Mouse (Mus musculus) MN1 (cell line): ENCODE measurements around the gene Ebf1.

Source experiments
- DNase-seq: peaks from one replicate; pipeline ENCODE4 v3.0.0-alpha.2; 2016; ENCODE audit warnings: low spot score

Gene Ebf1

GRCm38 (mm10) chr11:44784255-44785029 lies 167.3 kb downstream of the Ebf1 start:
- no peak for DNase-seq

- DNase-seq = no peak
Observed at GRCm38 (mm10) chr11:44785063-44785462, 167.9 kb downstream of the Ebf1 start.

GRCm38 (mm10) chr11:44785479-44785878 lies 168.4 kb downstream of the Ebf1 start:
- no peak for DNase-seq

- no peak for DNase-seq
Observed at GRCm38 (mm10) chr11:44788003-44788402, 170.9 kb downstream of the Ebf1 start.

- no peak for DNase-seq
Observed at GRCm38 (mm10) chr11:44792816-44793215, 175.7 kb downstream of the Ebf1 start.

GRCm38 (mm10) chr11:44794883-44795282 lies 177.8 kb downstream of the Ebf1 start:
- no peak for DNase-seq

GRCm38 (mm10) chr11:44795767-44796166 lies 178.7 kb downstream of the Ebf1 start:
- DNase-seq = no peak

- no peak for DNase-seq
Observed at GRCm38 (mm10) chr11:44798270-44798669, 181.2 kb downstream of the Ebf1 start.

- DNase-seq = no peak
Observed at GRCm38 (mm10) chr11:44804046-44804445, 186.9 kb downstream of the Ebf1 start.

GRCm38 (mm10) chr11:44806589-44806988 lies 189.5 kb downstream of the Ebf1 start:
- no peak for DNase-seq

- DNase-seq = no peak
Observed at GRCm38 (mm10) chr11:44808855-44809546, 191.9 kb downstream of the Ebf1 start.

- no peak for DNase-seq
Observed at GRCm38 (mm10) chr11:44811007-44811406, 193.9 kb downstream of the Ebf1 start.

GRCm38 (mm10) chr11:44812193-44812746 lies 195.2 kb downstream of the Ebf1 start:
- DNase-seq = no peak

- no peak for DNase-seq
Observed at GRCm38 (mm10) chr11:44813534-44813933, 196.4 kb downstream of the Ebf1 start.

- DNase-seq = no peak
Observed at GRCm38 (mm10) chr11:44814847-44815246, 197.7 kb downstream of the Ebf1 start.

- DNase-seq = no peak
Observed at GRCm38 (mm10) chr11:44815991-44816390, 198.9 kb downstream of the Ebf1 start.

- DNase-seq = no peak
Observed at GRCm38 (mm10) chr11:44822312-44822711, 205.2 kb downstream of the Ebf1 start.

GRCm38 (mm10) chr11:44832227-44832939 lies 215.3 kb downstream of the Ebf1 start:
- no peak for DNase-seq

- no peak for DNase-seq
Observed at GRCm38 (mm10) chr11:44832940-44833254, 215.8 kb downstream of the Ebf1 start.

GRCm38 (mm10) chr11:44833351-44833996 lies 216.4 kb downstream of the Ebf1 start:
- DNase-seq = no peak

- no peak for DNase-seq
Observed at GRCm38 (mm10) chr11:44835166-44835565, 218.0 kb downstream of the Ebf1 start.

- no peak for DNase-seq
Observed at GRCm38 (mm10) chr11:44837592-44837991, 220.5 kb downstream of the Ebf1 start.
